Mouse (Mus musculus): Measurements from ENCODE around the gene Spp2. TPM values are rescaled to one million over a fixed set of nuclear protein-coding genes. Genes with fewer than 3 reads are reported as not detected.

Spp2 gene
- polyA plus RNA-seq, 1 experiment from 2014 or later: not detected

GRCm38 (mm10) chr1:88469746-88470145 is 63.0 kb downstream of the Spp2 start:
- 92% methylated on average over 4 of the region's 4 CpGs for WGBS
- Histone ChIP-seq H3K4me3 (ENCODE audit: low read depth, low read length) (no peak overlapping the region), H3K27ac (ENCODE audit: low read depth, low read length) (no peak overlapping the region), H3K4me2 (no peak overlapping the region), H3K27me3 (ENCODE audit: control insufficient read depth, insufficient read depth, low read length) (no peaks in the 10 kb centered on the region), H3K9ac (ENCODE audit: low read length) (no peak overlapping the region), H3K4me1 (ENCODE audit: control insufficient read depth, insufficient read depth, low read length) (peaks cover 6% of the 10 kb centered on the region), H3K36me3 (ENCODE audit: control insufficient read depth, insufficient read depth, low read length) (no peaks in the 10 kb centered on the region), H3K9me3 (ENCODE audit: control insufficient read depth, low read length) (no peaks in the 10 kb centered on the region)
- no peak for ATAC-seq (ENCODE audit: low FRiP score)
- no peak for DNase-seq (ENCODE audit: low spot score, missing footprints)

- Histone ChIP-seq H3K27me3 (ENCODE audit: control insufficient read depth, insufficient read depth, low read length) (no peaks in the 10 kb centered on the region), H3K27ac (ENCODE audit: low read depth, low read length) (peak overlapping the region; percentile 20; the same call in 1 of the 2 replicates), H3K9me3 (ENCODE audit: control insufficient read depth, low read length) (no peaks in the 10 kb centered on the region), H3K4me1 (ENCODE audit: control insufficient read depth, insufficient read depth, low read length) (peaks cover 6% of the 10 kb centered on the region), H3K4me2 (no peak overlapping the region), H3K4me3 (ENCODE audit: low read depth, low read length) (no peak overlapping the region), H3K36me3 (ENCODE audit: control insufficient read depth, insufficient read depth, low read length) (no peaks in the 10 kb centered on the region), H3K9ac (ENCODE audit: low read length) (no peak overlapping the region; the same call in 1 of the 2 replicates)
- ATAC-seq (ENCODE audit: low FRiP score) (peak; percentile 33; the same call in 1 of the 2 replicates), DNase-seq (ENCODE audit: low spot score, missing footprints) (no peak)
- WGBS: 18% methylated on average over 6 of the region's 6 CpGs
Measured at GRCm38 (mm10) chr1:88472258-88472657, 65.5 kb downstream of the Spp2 start.

GRCm38 (mm10) chr1:88473899-88474298 is 67.1 kb downstream of the Spp2 start:
- peaks cover 14% of the 10 kb centered on the region for H3K4me1 ChIP-seq (ENCODE audit: control insufficient read depth, insufficient read depth, low read length)
- H3K36me3 ChIP-seq (ENCODE audit: control insufficient read depth, insufficient read depth, low read length): no peaks in the 10 kb centered on the region
- H3K27me3 ChIP-seq (ENCODE audit: control insufficient read depth, insufficient read depth, low read length): no peaks in the 10 kb centered on the region
- H3K4me2 ChIP-seq: no peak overlapping the region
- no peak overlapping the region for H3K4me3 ChIP-seq (ENCODE audit: low read depth, low read length)
- ATAC-seq (ENCODE audit: low FRiP score) (no peak), DNase-seq (ENCODE audit: low spot score, missing footprints) (no peak)
- WGBS: 66% methylated on average over 2 of the region's 2 CpGs
- no peaks in the 10 kb centered on the region for H3K9me3 ChIP-seq (ENCODE audit: control insufficient read depth, low read length)
- H3K9ac ChIP-seq (ENCODE audit: low read length): no peak overlapping the region
- no peak overlapping the region for H3K27ac ChIP-seq (ENCODE audit: low read depth, low read length)

GRCm38 (mm10) chr1:88474598-88474997 is 67.8 kb downstream of the Spp2 start:
- no peak for DNase-seq (ENCODE audit: low spot score, missing footprints)
- Histone ChIP-seq H3K4me1 (ENCODE audit: control insufficient read depth, insufficient read depth, low read length) (peaks cover 14% of the 10 kb centered on the region), H3K4me2 (no peak overlapping the region), H3K9ac (ENCODE audit: low read length) (no peak overlapping the region), H3K9me3 (ENCODE audit: control insufficient read depth, low read length) (no peaks in the 10 kb centered on the region), H3K36me3 (ENCODE audit: control insufficient read depth, insufficient read depth, low read length) (no peaks in the 10 kb centered on the region), H3K4me3 (ENCODE audit: low read depth, low read length) (no peak overlapping the region), H3K27me3 (ENCODE audit: control insufficient read depth, insufficient read depth, low read length) (no peaks in the 10 kb centered on the region), H3K27ac (ENCODE audit: low read depth, low read length) (no peak overlapping the region)
- WGBS: 64% methylated on average over 7 of the region's 7 CpGs
- ATAC-seq (ENCODE audit: low FRiP score): no peak

GRCm38 (mm10) chr1:88475502-88475953 is 68.8 kb downstream of the Spp2 start:
- no peak for DNase-seq (ENCODE audit: low spot score, missing footprints)
- no peak overlapping the region for H3K9ac ChIP-seq (ENCODE audit: low read length)
- H3K27ac ChIP-seq (ENCODE audit: low read depth, low read length): no peak overlapping the region
- no peak overlapping the region for H3K4me3 ChIP-seq (ENCODE audit: low read depth, low read length)
- H3K36me3 ChIP-seq (ENCODE audit: control insufficient read depth, insufficient read depth, low read length): no peaks in the 10 kb centered on the region
- no peaks in the 10 kb centered on the region for H3K27me3 ChIP-seq (ENCODE audit: control insufficient read depth, insufficient read depth, low read length)
- peaks cover 16% of the 10 kb centered on the region for H3K4me1 ChIP-seq (ENCODE audit: control insufficient read depth, insufficient read depth, low read length)
- no peak overlapping the region for H3K4me2 ChIP-seq
- 53% methylated on average over 8 of the region's 8 CpGs for WGBS
- no peaks in the 10 kb centered on the region for H3K9me3 ChIP-seq (ENCODE audit: control insufficient read depth, low read length)
- ATAC-seq (ENCODE audit: low FRiP score): no peak

Other genes with a start within 250 kb of the Spp2 start
- not detected in 2 replicates for gene Ugt1a5, start 240.9 kb upstream of the Spp2 start, polyA plus RNA-seq (2014; fragmentation: Nextera tagmentation; extraction: Ambion mirVana)
- gene Ugt1a2, start 206.4 kb upstream of the Spp2 start, polyA plus RNA-seq (2014; fragmentation: Nextera tagmentation; extraction: Ambion mirVana): not detected in 2 replicates
- gene Dnajb3, start 201.2 kb upstream of the Spp2 start, polyA plus RNA-seq (2014; fragmentation: Nextera tagmentation; extraction: Ambion mirVana): 13.4 and 15.4 TPM in 2 replicates
- gene Ugt1a1, start 195.0 kb upstream of the Spp2 start, polyA plus RNA-seq (2014; fragmentation: Nextera tagmentation; extraction: Ambion mirVana): not detected in 2 replicates
- 1.6 and 1.7 TPM in 2 replicates for gene Mroh2a, start 180.0 kb upstream of the Spp2 start, polyA plus RNA-seq (2014; fragmentation: Nextera tagmentation; extraction: Ambion mirVana)
- 135 TPM in 2 replicates for gene Hjurp, start 129.3 kb upstream of the Spp2 start, polyA plus RNA-seq (2014; fragmentation: Nextera tagmentation; extraction: Ambion mirVana)
- gene Trpm8, start 129.3 kb upstream of the Spp2 start, polyA plus RNA-seq (2014; fragmentation: Nextera tagmentation; extraction: Ambion mirVana): not detected in 2 replicates
- not detected in 2 replicates for gene Glrp1, start 103.1 kb downstream of the Spp2 start, polyA plus RNA-seq (2014; fragmentation: Nextera tagmentation; extraction: Ambion mirVana)

All from midbrain, embryonic 11.5 days (tissue).